Mouse (Mus musculus) inflammation-experienced regulatory T-cells, adult 6 months (primary cell): Measurements from ENCODE around the gene Btbd7. TPM values are rescaled to one million over a fixed set of nuclear protein-coding genes. Genes with fewer than 3 reads are reported as not detected.
A peak's percentile ranks its signal among the peaks of the same experiment; 100 is the strongest.

Experiments
- ATAC-seq: one replicate; pipeline ENCODE4 v1.8.0; 2017
- polyA plus RNA-seq, 3 experiments: library from polyadenylated mRNA; unstranded; fragments of 100-300 nt; shearing (Covaris generic); gene quantifications; one replicate each; pipeline ENCODE4 v1.2.1; 2017

Gene Btbd7
- polyA plus RNA-seq, 3 experiments from 2014 or later: 7.4 to 13.8 (median 10.4) TPM

DNA sequence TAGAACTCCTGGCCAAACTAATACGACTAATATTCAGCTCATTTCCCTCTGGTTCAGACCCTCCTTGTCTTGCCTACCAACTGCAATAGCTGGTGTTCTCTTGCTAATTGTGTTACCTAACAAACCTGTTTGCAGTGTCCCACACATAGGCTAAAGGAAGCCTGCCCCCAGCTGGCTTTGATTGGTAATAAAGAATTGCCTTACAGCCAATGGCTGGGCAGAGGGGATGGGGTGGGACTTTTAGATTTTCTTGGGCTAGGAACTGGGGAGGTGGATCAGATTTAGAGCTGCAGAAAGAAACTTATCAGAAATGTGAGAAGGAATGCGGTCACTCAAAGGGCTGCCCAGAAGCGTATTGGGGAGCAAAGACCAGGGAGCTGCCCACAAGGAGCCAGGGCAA, 98.8 kb downstream of the Btbd7 start:
- peak; percentile 50 for ATAC-seq

DNA sequence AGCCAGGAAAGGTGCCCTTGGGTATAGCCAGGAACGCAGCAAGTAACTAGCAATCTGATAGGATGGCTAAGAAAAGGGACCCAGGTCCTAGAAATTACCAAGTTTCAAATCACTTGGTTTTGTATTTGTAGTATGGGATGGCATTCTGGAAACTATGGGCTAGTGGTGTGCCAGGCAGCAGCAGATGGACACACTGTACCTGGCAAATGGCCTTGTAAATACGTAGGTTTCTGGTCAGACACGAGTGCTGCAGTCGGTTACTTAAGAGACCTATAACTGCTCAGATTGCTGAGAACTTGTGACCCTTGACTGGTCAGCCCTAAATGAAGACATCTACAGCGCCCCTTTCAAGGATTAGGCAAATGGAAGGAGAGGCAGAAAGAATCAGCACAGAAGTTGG, 100.1 kb downstream of the Btbd7 start:
- ATAC-seq: no peak

DNA sequence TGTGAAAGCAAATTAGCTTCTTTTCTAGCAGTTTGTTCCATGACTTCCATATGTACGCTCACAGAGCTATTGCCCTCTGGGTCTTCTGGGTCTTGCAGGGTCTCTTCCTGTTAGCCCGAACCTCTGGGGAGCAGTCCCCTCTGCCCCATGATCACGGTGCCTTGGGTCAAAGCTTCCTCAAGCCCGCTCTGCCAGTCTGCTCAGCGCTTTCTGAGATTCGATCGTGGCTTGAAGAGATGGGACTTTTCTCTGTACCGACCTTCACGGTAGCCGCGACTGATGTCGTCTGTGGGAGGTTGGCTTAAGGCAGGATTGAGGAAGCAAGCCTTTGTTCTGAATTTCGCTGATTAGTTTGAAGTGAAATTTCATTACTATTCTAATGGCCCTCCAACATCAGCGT, 102.2 kb downstream of the Btbd7 start:
- no peak for ATAC-seq

DNA sequence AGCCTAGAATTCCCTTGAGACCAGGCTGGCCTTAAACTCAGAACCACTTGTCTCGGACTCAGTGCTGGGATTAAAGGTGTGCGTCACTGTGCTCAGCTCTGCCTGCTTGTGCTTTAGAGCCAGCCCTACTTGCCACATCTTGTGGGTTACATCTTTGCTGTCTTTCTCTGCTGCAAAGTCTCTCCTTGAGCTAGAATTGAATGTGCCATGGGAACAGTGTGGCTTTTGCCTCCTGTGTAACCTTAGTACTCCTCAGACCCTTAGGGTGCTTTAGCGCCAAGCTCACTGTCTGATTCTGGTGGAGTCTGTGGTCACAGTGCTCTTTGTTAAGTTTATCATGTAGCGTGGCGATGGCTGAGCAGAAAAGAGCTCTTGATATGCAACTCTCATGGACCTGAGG, 105.6 kb downstream of the Btbd7 start:
- ATAC-seq: no peak

DNA sequence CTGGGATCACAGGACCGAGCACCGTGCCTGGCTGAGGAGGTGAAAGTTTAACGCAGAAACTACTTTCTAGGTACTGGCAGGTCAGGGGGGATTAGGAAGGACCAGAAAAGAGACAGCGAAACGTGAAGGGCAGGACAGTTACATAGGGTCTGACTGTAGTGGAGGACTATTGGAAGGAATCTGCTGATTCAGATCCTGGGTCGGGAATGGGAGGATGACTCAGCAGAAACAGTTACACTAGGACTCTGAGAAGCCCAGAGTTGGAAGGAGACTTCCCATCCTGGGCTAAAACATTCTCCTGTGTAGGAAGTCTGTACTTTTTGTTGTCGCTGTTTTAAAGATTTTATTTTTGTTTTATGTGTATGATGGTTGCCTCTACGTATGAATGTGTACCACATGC, 106.7 kb downstream of the Btbd7 start:
- no peak for ATAC-seq

DNA sequence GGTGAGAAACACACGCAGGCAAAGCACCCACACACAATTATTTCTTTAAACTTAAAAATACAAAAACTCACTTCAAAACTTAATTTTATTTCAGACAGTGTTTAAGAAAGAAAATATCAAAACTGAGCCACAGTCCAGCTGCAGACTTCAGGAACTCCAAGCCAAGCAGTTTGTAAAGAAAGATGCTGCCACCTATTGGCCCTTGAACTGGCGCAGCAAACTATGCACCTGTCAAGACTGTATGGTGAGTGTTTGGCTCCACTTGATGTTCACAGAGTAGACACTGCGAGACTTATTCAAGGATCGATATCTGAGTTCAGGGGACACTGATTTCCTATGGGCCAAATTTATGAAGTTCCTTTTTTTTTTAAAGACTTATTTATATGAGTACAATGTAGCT, 109.3 kb downstream of the Btbd7 start:
- no peak for ATAC-seq

DNA sequence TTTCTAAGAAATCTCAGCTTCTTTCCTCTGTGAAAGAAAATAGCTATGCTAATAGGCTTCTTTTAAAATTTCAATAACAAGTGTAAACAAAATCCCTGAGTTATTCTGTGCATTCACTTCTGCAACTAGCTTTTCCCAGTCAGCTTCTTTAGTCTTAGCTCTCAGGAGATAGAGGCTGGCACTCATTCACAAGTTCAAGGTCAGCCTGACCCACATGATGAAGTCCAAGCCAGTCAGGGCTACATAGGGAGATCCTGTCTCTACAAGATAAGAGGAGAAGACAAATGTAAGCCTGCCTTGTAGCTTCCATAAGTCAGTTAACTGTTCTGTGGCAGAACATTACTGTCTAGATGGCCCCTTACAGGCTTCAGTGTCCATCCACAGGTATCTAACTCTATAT, 114.6 kb downstream of the Btbd7 start:
- no peak for ATAC-seq

DNA sequence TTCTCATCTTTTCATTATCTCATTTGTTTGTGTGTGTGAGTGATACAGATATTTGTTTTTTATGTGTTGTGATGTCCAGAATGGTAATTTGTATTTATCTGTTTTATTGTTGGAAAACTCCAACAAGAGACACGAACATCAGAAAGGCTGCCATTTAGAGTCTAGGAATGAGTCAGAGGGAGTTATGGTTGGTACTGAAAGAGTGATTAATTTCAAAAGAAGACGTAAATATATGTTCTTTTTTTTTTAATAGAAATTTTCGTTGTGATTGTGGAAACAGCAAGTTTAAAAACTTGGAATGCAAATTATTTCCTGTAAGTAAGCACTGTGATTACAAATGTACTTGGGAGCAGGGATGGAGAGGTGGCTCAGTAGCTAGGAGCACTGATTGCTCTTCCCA, 116.6 kb downstream of the Btbd7 start:
- no peak for ATAC-seq

DNA sequence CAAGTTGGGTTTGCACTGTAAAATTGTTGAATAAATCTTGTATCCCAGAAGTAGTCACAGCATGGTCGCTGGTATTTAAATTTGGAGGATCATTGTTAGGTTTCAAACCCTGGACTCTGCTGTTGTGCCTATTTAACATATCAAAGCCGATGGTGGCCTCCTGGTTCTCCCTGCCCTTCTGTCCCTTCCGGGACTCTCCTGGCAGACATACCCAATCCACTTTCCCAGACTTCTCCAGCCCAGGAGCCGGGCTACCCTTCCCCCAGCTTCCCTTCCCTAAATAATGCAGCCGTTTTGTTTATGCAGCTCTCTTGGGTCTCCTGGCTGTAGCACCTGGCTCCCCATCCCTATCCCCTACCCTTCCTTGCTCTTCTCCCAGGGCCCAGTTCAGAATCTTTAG, 119.3 kb downstream of the Btbd7 start:
- ATAC-seq: no peak

DNA sequence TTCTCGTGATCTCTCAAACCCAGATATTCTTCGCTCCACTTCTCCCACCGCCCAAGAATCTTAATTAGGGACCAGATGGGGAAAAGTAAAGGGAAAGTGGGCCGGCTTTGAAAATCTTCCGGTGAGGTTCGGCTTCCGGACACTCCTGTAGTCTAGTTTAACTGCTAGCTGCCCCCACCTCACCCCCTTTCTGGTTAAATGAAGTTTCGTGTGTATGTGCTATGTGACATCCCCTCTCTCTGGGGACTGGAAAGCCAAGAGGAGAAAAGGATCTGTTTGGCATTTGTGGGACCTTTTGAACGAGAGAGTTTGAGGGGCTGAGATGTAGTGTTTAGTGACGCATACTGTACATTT, 119.9 kb downstream of the Btbd7 start, which contains the start of gene Gm20604:
Gm20604 (minus strand) TSS at position 270 of the 354 bp plus-strand sequence.
- no peak for ATAC-seq

DNA sequence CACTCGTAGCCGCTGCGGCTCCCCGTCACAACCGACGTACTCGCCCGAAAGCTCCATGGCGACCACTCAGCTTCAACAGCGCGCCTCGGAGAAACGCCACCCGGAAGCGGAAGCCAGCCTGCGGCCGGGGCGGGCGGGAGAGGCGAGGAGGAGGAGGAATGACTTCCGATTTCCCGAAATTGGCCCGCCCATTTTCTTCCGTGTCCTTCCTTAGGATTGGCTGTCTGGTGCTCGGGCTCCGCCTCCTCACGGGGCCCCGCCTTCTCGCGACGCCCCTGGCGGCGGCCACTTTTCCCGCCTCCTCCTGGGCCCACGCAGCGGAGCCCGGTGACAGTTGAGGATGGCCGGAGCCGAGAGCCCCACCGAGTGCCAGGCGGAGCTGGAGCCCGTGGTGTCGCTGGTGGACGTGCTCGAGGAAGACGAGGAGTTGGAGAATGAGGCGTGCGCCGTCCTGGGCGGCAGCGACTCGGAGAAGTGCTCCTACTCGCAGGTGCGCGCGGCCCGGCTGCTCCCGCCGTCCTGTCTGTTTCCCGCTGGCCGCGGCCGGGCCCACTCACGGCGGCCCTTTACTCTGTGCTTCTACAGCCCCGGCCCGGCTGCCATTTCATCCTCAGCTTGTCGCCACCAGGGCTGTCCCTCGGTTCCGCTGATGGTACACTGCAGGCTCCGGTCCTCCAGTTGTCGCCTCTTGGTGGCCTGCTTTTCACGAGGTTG, 120.4 kb downstream of the Btbd7 start, which contains the start of the genes Gm28051, Gon7 and Ubr7:
Gm28051 (minus strand) TSS at position 77 of the 714 bp plus-strand sequence.
Gon7 (minus strand) TSS at position 115 of the 714 bp plus-strand sequence.
Ubr7 (plus strand) TSS at position 279 of the 714 bp plus-strand sequence.
- peak; percentile 98 for ATAC-seq

DNA sequence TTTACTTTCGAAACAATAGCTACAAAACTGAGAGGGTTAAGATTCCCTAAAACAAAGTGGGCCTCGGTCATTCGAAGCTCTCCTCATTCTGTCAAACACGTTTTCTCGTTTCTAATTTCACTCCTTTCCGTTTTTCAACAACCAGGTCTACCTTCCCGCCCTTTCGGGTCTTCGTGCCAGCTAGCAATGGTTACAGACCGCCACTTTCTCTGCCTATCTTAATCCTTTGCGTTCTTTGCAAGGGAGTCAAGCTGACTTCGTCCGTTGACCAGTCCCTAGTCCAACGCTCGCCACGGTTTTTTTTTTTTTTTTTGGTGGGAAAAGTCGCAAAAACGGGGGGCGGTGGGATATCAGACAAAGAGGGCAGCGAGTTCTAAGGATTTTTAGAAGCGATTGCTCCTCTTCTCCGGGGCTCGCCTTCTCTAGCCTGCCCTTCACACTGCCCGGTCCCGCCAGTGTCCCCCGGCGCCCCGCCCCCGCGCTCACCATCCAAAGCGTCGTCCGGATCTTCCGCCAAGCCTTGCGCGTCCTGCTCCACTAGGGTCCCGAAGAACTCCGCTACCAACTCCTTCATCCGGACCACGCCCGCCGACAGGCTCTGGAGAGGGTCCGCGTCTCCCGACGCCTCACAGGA, 121.1 kb downstream of the Btbd7 start:
- no peak for ATAC-seq

DNA sequence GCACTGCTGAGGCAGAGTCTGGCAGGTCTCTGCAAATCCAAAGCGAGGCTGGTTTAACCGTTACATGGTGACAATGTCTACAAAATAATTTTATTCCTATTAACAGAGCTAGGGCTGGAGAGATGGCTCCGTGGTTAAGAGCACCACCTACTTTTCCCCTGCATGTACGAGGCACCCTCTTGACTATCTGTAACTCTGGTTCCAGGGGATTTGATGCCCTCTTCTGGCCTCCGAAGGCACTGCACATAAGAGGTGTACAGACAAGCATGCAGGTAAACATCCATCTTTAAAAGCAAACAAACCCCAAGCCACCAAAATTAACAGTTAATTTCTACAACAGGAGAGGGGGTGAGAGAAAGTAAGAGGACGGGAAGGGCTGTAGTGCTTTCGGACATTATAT, 122.0 kb downstream of the Btbd7 start:
- no peak for ATAC-seq

DNA sequence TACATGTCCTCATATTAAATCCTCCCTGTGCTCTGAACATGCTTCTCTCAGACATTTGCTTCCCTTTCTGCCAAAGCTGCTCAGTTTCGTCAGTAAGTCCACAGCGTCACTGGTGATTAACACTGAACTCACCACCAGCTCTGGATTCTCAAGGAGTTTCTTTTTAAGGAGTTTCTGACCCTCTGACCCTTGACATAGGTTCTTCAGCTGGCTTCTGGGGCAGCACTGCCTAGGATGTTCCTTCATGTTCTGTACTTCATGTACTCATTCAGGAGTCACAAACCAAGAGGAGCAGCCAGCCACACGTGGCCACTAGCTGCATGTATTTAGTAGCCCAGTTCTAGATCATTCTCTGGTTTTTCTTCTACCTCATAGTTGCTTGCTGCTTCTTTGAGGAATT, 130.0 kb downstream of the Btbd7 start:
- no peak for ATAC-seq

DNA sequence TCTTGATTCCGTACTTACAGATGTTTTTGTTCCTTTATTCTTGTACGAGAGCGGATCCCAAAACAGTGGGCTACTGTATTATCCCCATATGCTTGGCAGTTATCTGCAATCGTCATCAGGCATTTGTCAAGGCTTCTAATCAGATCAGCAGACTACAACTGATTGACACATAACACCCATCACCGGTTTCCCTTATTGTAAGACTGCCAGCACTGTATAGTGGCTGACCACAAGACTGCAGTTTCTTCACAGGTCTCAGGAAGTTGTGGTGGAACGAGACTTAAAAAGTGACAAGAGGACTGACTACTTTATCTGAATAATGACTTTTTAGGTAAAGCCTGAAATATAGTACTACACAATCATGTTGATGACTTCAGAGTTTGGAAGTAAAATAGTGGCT, 133.4 kb downstream of the Btbd7 start:
- ATAC-seq: peak; percentile 79

DNA sequence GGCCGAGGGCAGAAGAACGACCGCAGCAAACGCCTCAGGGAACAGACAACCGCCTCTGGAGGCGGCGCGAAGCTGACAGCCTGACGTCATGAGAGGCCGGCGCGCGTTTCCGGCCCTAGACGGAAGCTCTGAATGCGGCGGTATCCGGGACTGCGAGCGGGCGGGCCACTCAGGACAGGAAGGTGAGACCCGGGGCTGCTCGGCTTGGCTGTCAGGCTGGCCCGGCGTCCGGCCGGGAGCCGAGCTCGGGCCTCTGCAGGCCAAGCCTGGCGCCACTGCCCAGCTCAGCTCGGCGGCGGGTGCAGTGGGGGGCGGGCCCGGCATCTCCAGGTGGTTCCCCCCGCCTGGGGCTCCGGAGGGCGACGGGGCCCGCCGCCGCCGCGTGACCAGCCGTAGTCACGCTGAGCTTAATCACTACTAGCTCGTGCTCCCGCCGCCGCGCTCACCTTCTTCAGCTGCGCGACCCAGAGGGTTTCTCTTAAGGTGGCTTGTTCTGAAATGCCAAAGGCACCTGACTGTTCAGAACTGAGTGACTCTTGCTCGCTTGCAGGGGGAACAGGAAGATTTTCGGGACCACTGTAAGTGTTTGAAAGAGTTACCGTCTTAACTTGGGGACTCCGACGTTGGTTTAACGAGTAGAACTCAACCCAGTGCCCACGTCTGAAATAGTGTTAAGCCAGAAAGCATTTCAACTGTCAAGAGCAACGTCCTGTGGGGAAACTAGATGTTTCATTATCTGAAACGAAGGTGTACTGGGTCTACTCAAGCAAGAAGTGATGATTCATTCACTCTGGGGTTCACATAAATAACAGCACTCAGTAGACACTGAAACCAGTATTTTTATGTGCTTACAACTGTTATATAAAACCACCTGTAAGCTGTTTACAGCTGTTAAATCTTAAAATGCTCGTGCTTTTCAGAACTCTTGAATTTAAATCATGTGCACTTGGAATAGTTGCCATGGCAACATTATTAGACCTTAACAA, 134.4 kb downstream of the Btbd7 start, which contains the start of the genes Moap1 and Tmem251:
Moap1 (minus strand) TSS at position 73 of the 986 bp plus-strand sequence.
Tmem251 (plus strand) TSS at position 174 of the 986 bp plus-strand sequence.
- ATAC-seq: peak; percentile 89

DNA sequence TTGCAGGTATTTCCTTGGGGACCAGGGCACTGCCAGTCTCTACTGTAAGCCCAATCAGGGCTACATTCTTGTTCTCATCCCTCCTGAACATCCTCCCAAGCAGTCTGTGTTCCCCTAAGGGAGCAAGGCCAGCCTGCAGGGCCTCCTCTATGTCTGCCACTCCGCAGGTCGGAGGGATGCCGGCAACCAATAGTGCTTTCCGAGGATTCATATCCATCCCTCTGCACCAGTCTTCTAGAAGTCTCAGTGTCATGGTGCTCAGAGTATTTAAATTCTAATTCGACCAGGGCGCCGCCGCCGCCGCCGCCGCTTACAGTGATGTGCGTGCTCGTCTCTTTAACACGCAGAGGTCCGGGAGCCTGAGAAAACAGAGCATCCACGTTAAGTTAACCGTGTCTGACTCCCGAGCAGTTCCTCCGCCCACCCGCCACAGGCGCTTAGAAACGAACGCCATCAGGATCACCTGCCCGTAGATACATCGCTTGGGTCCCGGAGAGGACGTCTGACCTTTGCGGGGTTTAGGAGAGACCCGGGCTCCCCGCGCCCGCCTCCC, 135.2 kb downstream of the Btbd7 start:
- peak; percentile 20 for ATAC-seq

DNA sequence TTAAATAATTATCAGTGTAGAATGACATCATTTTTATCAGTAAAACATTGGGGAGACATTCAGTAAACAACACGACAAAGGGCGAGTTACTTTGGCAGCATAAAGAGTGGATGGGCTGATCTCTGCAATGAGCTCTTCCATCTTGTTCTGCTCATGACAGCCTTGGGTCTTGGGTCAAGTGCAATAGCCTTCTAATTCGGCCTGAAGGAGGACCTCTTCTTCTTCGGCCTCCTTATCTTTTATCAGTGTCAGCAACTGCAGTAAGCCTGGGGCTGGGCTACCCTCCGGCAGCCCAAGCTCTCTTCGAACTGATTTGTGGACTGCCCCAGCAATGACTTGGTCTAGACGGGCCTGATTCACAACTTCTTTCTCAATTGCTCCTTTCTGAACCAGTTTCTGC, 136.2 kb downstream of the Btbd7 start:
- ATAC-seq: no peak

DNA sequence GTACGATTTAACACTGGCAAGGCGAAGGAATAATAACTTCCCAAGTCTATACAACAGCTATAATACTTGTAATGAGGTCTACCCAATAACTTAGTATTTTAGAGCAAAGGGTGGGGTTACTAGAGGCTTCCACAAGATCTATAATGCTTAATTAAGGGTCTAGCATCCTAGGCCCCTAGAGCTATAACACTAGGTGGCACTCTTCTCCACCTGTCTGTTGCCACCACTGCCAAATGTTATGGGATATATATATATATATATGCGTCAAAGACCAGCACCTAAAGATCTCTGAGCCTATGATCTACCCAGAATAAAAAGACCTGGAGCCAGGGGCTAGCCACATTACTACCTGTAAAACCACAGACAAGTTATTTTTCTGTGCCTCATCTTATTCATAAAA, 138.0 kb downstream of the Btbd7 start:
- ATAC-seq: no peak

DNA sequence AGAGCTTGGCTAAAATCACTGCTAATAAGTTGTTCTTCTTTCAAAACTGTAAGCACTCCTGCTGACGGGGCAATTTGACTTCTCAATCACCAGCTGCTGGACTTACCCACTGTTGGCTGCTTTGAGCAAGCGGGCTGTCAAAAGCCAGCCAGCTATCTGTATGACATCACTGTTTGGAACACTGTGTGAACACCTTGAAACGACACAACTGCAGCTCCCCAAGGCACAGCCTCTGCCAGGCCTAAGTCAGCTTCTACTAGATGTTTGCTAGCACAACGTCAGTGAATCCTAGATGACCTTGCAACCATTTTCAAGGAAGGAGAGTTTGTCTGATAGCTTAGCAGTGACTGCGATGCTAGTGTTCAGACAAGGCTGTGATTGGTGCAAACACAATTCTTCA, 139.2 kb downstream of the Btbd7 start:
- no peak for ATAC-seq

DNA sequence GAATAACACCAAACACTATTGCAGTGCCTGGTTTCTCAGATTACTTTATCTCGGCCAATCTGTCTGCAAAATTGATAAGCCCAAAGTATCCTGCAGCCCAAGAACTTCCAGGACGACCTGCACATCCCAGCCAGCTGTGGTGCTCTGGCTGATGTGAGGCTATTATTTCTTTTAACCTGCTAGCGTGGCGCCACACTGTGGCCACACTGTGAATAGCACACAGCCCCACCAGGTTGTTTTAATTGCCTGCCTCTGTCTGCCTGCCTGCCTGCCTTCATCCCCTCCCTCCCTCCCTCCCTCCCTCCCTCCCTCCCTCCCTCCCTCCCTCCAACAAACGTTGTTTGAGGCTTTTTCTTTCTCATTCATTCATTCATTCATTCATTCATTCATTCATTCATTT, 144.9 kb downstream of the Btbd7 start:
- peak; percentile 70 for ATAC-seq

DNA sequence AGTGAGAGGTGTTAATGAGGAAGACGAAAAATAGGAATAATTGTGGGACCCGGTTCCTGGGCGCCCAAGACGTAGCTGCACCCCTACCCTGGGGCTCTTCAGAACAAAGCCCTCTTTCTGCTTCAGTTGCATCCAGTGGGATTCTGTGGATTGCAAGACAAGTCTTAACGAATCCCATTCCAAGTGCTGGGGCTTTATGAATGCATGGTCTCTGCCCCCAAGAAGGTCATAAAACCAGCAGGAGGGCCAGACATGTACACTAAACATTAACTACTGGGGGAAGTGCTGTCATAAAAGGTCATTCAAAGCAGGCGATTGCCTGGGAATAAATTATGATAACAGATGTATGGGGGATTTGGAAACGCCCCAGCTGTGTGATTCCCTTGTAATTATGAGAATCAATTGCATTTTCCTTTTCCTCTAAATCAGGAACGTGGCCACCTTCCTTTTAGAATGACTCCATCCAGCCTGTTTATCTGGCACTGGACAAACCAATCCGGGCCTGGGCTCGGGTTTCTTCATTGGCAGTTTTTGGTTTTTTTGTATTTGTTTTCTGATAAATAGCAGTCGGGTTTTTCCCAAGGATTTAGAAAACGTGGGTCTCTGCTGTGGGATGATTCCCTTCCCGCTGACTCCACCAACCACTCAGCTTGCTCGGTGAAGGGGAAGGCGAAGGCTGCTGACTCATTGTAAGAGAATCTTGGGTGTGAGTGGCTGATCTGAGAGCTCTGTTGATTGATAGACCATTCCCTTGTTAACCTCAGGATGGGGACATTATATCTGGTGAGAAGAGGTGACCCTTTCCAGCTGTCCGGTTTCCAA, 147.3 kb downstream of the Btbd7 start:
- no peak for ATAC-seq
